Mouse (Mus musculus) lung, adult 2 months (tissue): Measurements from ENCODE around the gene Zbtb16. TPM values are rescaled to one million over a fixed set of nuclear protein-coding genes. Genes with fewer than 3 reads are reported as not detected.

Experiments used
- DNase-seq: peaks from one replicate; pipeline ENCODE4 v3.0.0; 2022
- H3K4me1 ChIP-seq: fragments of 200-500 bp; 2 replicates; pipeline ENCODE4 v1.6.1; 2011; ENCODE audit warnings: low read length; ENCODE audit not compliant: control insufficient read depth, insufficient read depth
- H3K4me3 ChIP-seq: fragments of 200-500 bp; replicated peaks from 2 replicates; pipeline ENCODE3; 2011; ENCODE audit warnings: low read depth, mild to moderate bottlenecking, control low read depth, low read length; ENCODE audit errors: extremely low read depth
- CTCF ChIP-seq: fragments of 200-500 bp; IDR thresholded peaks from 2 replicates; pipeline ENCODE4 v1.5.1; 2011; ENCODE audit warnings: mild to moderate bottlenecking, low read length, control low read depth; ENCODE audit not compliant: insufficient read depth
- POLR2A ChIP-seq: fragments of 200-500 bp; IDR thresholded peaks from 2 replicates; pipeline ENCODE4 v1.6.1; 2011; ENCODE audit warnings: low read depth, mild to moderate bottlenecking, control low read depth, low read length, borderline replicate concordance; ENCODE audit errors: extremely low read depth
- WGBS: fragments of 180-500 bp; shearing (Covaris S2); methylation state at CpG from one replicate; pipeline ENCODE4 v1.1.7; 2018; 5-methylcytosine and 5-hydroxymethylcytosine counted together
- polyA plus RNA-seq: library from polyadenylated mRNA; depleted of rRNA; stranded (reverse); fragments of >200 nt; gene quantifications from 2 replicates; pipeline ENCODE4 v1.2.3, GENCODE M21; 2012

The Zbtb16 gene
- polyA plus RNA-seq, 1 experiment, result 16.0 TPM

- DNase-seq, result no peak
- H3K4me1 ChIP-seq, result peaks cover 39% of the 10 kb centered on the region
- WGBS, result 86% methylated on average over 13 of the region's 13 CpGs
- no peak overlapping the region for H3K4me3 ChIP-seq
- TF ChIP-seq POLR2A, result no peak
- TF ChIP-seq CTCF, result no peak
Observed at GRCm38 (mm10) chr9:48728731-48729123, 107.3 kb downstream of the Zbtb16 start.

GRCm38 (mm10) chr9:48728083-48728730 is 107.8 kb downstream of the Zbtb16 start:
- Histone ChIP-seq H3K4me3 (no peak overlapping the region), H3K4me1 (peaks cover 37% of the 10 kb centered on the region)
- no peak for DNase-seq
- TF ChIP-seq CTCF (no peak), POLR2A (no peak)
- WGBS, result 66% methylated on average over 10 of the region's 10 CpGs

GRCm38 (mm10) chr9:48726341-48726740 is 109.7 kb downstream of the Zbtb16 start:
- Histone ChIP-seq H3K4me1 (peaks cover 34% of the 10 kb centered on the region), H3K4me3 (no peak overlapping the region)
- TF ChIP-seq CTCF, result no peak
- no peak for TF ChIP-seq POLR2A
- no peak for DNase-seq
- 83% methylated on average over 8 of the region's 8 CpGs for WGBS

- 88% methylated on average over 4 of the region's 4 CpGs for WGBS
- Histone ChIP-seq H3K4me1 (peaks cover 32% of the 10 kb centered on the region), H3K4me3 (no peak overlapping the region)
- DNase-seq, result no peak
- TF ChIP-seq CTCF, result no peak
- TF ChIP-seq POLR2A, result no peak
Observed at GRCm38 (mm10) chr9:48725918-48726317, 110.1 kb downstream of the Zbtb16 start.

- TF ChIP-seq POLR2A (no peak), CTCF (no peak)
- Histone ChIP-seq H3K4me1 (peaks cover 32% of the 10 kb centered on the region), H3K4me3 (no peak overlapping the region)
- WGBS, result 91% methylated on average over 6 of the region's 6 CpGs
- DNase-seq, result no peak
Observed at GRCm38 (mm10) chr9:48725161-48725560, 110.9 kb downstream of the Zbtb16 start.

- no peak for DNase-seq
Observed at GRCm38 (mm10) chr9:48724733-48725132, 111.3 kb downstream of the Zbtb16 start.

GRCm38 (mm10) chr9:48723511-48724304 is 112.3 kb downstream of the Zbtb16 start:
- 8% methylated on average over 10 of the region's 10 CpGs for WGBS

More at GRCm38 (mm10) chr9:48724733-48725132, 111.3 kb downstream of the Zbtb16 start:
- Histone ChIP-seq H3K4me1 (peaks cover 32% of the 10 kb centered on the region), H3K4me3 (no peak overlapping the region)
- no peak for TF ChIP-seq POLR2A
- no peak for TF ChIP-seq CTCF
- 64% methylated on average over 3 of the region's 3 CpGs for WGBS

GRCm38 (mm10) chr9:48723025-48723424 is 113.0 kb downstream of the Zbtb16 start:
- Histone ChIP-seq H3K4me3 (no peak overlapping the region), H3K4me1 (peaks cover 23% of the 10 kb centered on the region)
- TF ChIP-seq POLR2A (no peak), CTCF (no peak)
- WGBS, result 14% methylated on average over 3 of the region's 3 CpGs
- no peak for DNase-seq

More at GRCm38 (mm10) chr9:48723511-48724304, 112.3 kb downstream of the Zbtb16 start:
- Histone ChIP-seq H3K4me1 (peaks cover 25% of the 10 kb centered on the region), H3K4me3 (no peak overlapping the region)
- DNase-seq, result peak; percentile 79
- TF ChIP-seq CTCF (no peak), POLR2A (peak; percentile 73; the same call in 1 of the 2 replicates)

- 73% methylated on average over 3 of the region's 3 CpGs for WGBS
- Histone ChIP-seq H3K4me1 (peaks cover 20% of the 10 kb centered on the region), H3K4me3 (no peak overlapping the region)
- no peak for DNase-seq
- no peak for TF ChIP-seq CTCF
- TF ChIP-seq POLR2A, result no peak
Observed at GRCm38 (mm10) chr9:48722261-48722920, 113.6 kb downstream of the Zbtb16 start.

GRCm38 (mm10) chr9:48721655-48722054 is 114.4 kb downstream of the Zbtb16 start:
- H3K4me1 ChIP-seq, result peaks cover 20% of the 10 kb centered on the region
- WGBS, result 87% methylated on average over 6 of the region's 6 CpGs
- H3K4me3 ChIP-seq, result no peak overlapping the region
- TF ChIP-seq POLR2A (no peak), CTCF (no peak)
- no peak for DNase-seq
